Mouse (Mus musculus) CD4-positive helper T cell, adult 2 months (primary cell): ENCODE measurements around the gene Rbbp4.
A peak's percentile ranks its signal among the peaks of the same experiment; 100 is the strongest.
"Not testable (repeated sequence)": the region's sequence is repeated elsewhere in the genome, so short reads cannot be mapped to it uniquely, and the experiment has no call there.

Source experiments
- DNase-seq: peaks from one replicate; pipeline ENCODE4 v3.0.0-alpha.2; 2012; ENCODE audit warnings: low read depth, missing footprints, low spot score

Rbbp4 gene

GRCm38 (mm10) chr4:129335216-129336074 lies at the start of gene Rbbp4, which contains the start of gene Zbtb8os:
TSS of gene Rbbp4 (minus strand) at chr4:129335370.
TSS of gene Zbtb8os (plus strand) at chr4:129335695.
- DNase-seq, result peak; percentile 100

- DNase-seq, result no peak
Observed at GRCm38 (mm10) chr4:129384440-129384839, 49.3 kb upstream of the Rbbp4 start.

- DNase-seq, result no peak
Observed at GRCm38 (mm10) chr4:129383586-129383985, 48.4 kb upstream of the Rbbp4 start.

- no peak for DNase-seq
Observed at GRCm38 (mm10) chr4:129382488-129382887, 47.3 kb upstream of the Rbbp4 start.

GRCm38 (mm10) chr4:129382029-129382428 lies 46.9 kb upstream of the Rbbp4 start:
- DNase-seq, result no peak

- DNase-seq, result no peak
Observed at GRCm38 (mm10) chr4:129381148-129381547, 46.0 kb upstream of the Rbbp4 start.

GRCm38 (mm10) chr4:129379805-129380204 lies 44.6 kb upstream of the Rbbp4 start:
- DNase-seq, result no peak

- peak; percentile 73 for DNase-seq
Observed at GRCm38 (mm10) chr4:129377601-129378390, 42.6 kb upstream of the Rbbp4 start, which contains the start of gene Zbtb8a. TSS of gene Zbtb8a (minus strand) at chr4:129378116.

- peak; percentile 61 for DNase-seq
Observed at GRCm38 (mm10) chr4:129376961-129377545, 41.9 kb upstream of the Rbbp4 start.

GRCm38 (mm10) chr4:129375821-129376220 lies 40.7 kb upstream of the Rbbp4 start:
- DNase-seq, result no peak

- no peak for DNase-seq
Observed at GRCm38 (mm10) chr4:129375000-129375399, 39.8 kb upstream of the Rbbp4 start.

- no peak for DNase-seq
Observed at GRCm38 (mm10) chr4:129374219-129374755, 39.1 kb upstream of the Rbbp4 start.

- peak; percentile 27 for DNase-seq
Observed at GRCm38 (mm10) chr4:129373202-129373976, 38.2 kb upstream of the Rbbp4 start.

- no peak for DNase-seq
Observed at GRCm38 (mm10) chr4:129371391-129371790, 36.2 kb upstream of the Rbbp4 start.

GRCm38 (mm10) chr4:129365224-129365623 lies 30.1 kb upstream of the Rbbp4 start:
- peak; percentile 83 for DNase-seq

GRCm38 (mm10) chr4:129364379-129364778 lies 29.2 kb upstream of the Rbbp4 start:
- peak; percentile 44 for DNase-seq

- no peak for DNase-seq
Observed at GRCm38 (mm10) chr4:129363463-129363862, 28.3 kb upstream of the Rbbp4 start.

GRCm38 (mm10) chr4:129362771-129363170 lies 27.6 kb upstream of the Rbbp4 start:
- no peak for DNase-seq

GRCm38 (mm10) chr4:129362238-129362637 lies 27.1 kb upstream of the Rbbp4 start:
- DNase-seq, result not testable (repeated sequence)

- DNase-seq, result no peak
Observed at GRCm38 (mm10) chr4:129357613-129358163, 22.5 kb upstream of the Rbbp4 start.

GRCm38 (mm10) chr4:129354236-129354635 lies 19.1 kb upstream of the Rbbp4 start:
- no peak for DNase-seq
